Mouse (Mus musculus) ES-Bruce4 (cell line): ENCODE data around the gene Kbtbd6. TPM values are rescaled to one million over a fixed set of nuclear protein-coding genes. Genes with fewer than 3 reads are reported as not detected.
A peak's percentile ranks its signal among the peaks of the same experiment; 100 is the strongest.

ENCODE experiments used
- H3K27ac ChIP-seq: 2 replicates; pipeline ENCODE4 v1.5.1; 2012; ENCODE audit warnings: low read length, inconsistent platforms; ENCODE audit not compliant: insufficient read depth
- H3K27me3 ChIP-seq: 2 replicates; pipeline ENCODE4 v1.6.1; 2012; ENCODE audit warnings: mild to moderate bottlenecking, low read length, inconsistent platforms; ENCODE audit not compliant: control insufficient read depth, poor library complexity, insufficient read depth, severe bottlenecking
- H3K36me3 ChIP-seq: 2 replicates; pipeline ENCODE4 v1.6.1; 2012; ENCODE audit warnings: inconsistent platforms, mild to moderate bottlenecking, low read length, moderate library complexity; ENCODE audit not compliant: control insufficient read depth, poor library complexity, insufficient read depth, severe bottlenecking
- H3K4me1 ChIP-seq: one replicate; pipeline ENCODE4 v1.8.1; 2011; ENCODE audit warnings: low read length; ENCODE audit not compliant: control insufficient read depth, insufficient read depth
- H3K4me3 ChIP-seq: 2 replicates; pipeline ENCODE4 v1.5.1; 2011; ENCODE audit warnings: low read depth, mild to moderate bottlenecking, low read length
- H3K9ac ChIP-seq: 2 replicates; pipeline ENCODE4 v1.6.1; 2012; ENCODE audit warnings: low read depth, mild to moderate bottlenecking, inconsistent platforms; ENCODE audit not compliant: poor library complexity, severe bottlenecking
- H3K9me3 ChIP-seq: replicated peaks from 2 replicates; pipeline ENCODE4 v1.6.1; 2012; ENCODE audit warnings: mild to moderate bottlenecking, low read length, inconsistent platforms; ENCODE audit not compliant: control insufficient read depth, poor library complexity, insufficient read depth, severe bottlenecking
- CTCF ChIP-seq: IDR thresholded peaks from one replicate; pipeline ENCODE4 v1.8.1; 2011; ENCODE audit warnings: low read depth, low read length
- EP300 ChIP-seq: IDR thresholded peaks from 2 replicates; pipeline ENCODE4 v1.6.1; 2011; ENCODE audit warnings: low read depth, low read length; ENCODE audit not compliant: insufficient read depth
- POLR2A ChIP-seq: IDR thresholded peaks from one replicate; pipeline ENCODE4 v1.8.1; 2011; ENCODE audit warnings: low read length; ENCODE audit not compliant: insufficient read depth
- polyA plus RNA-seq: library from polyadenylated mRNA; stranded (reverse); fragments of >200 nt; gene quantifications from 2 replicates; pipeline ENCODE4 v1.2.4, GENCODE M21; 2011; ENCODE audit warnings: low read depth; ENCODE audit not compliant: missing spikeins, insufficient read depth, insufficient read length

Kbtbd6 gene
- polyA plus RNA-seq, 1 experiment: 1.7 TPM

GRCm38 (mm10) chr14:79483611-79484120 is 32.0 kb downstream of the Kbtbd6 start:
- no peak for TF ChIP-seq EP300
- TF ChIP-seq CTCF: no peak
- TF ChIP-seq POLR2A: no peak
- Histone ChIP-seq H3K27ac (no peak overlapping the region), H3K9me3 (no peaks in the 10 kb centered on the region), H3K9ac (no peak overlapping the region), H3K27me3 (no peaks in the 10 kb centered on the region), H3K36me3 (no peaks in the 10 kb centered on the region), H3K4me3 (no peak overlapping the region), H3K4me1 (peaks cover 2% of the 10 kb centered on the region)

- Histone ChIP-seq H3K9ac (no peak overlapping the region), H3K4me3 (no peak overlapping the region), H3K36me3 (no peaks in the 10 kb centered on the region), H3K9me3 (no peaks in the 10 kb centered on the region), H3K27ac (no peak overlapping the region), H3K4me1 (peaks cover 2% of the 10 kb centered on the region), H3K27me3 (no peaks in the 10 kb centered on the region)
- no peak for TF ChIP-seq EP300
- TF ChIP-seq CTCF: no peak
- no peak for TF ChIP-seq POLR2A
These were observed 35.0 kb downstream of the Kbtbd6 start for GRCm38 (mm10) chr14:79486617-79486992.

GRCm38 (mm10) chr14:79486993-79487731 is 35.5 kb downstream of the Kbtbd6 start:
- H3K9me3 ChIP-seq: no peaks in the 10 kb centered on the region
- H3K27ac ChIP-seq: no peak overlapping the region
- no peaks in the 10 kb centered on the region for H3K27me3 ChIP-seq
- peaks cover 2% of the 10 kb centered on the region for H3K4me1 ChIP-seq
- peak overlapping the region; percentile 22 for H3K4me3 ChIP-seq
- TF ChIP-seq CTCF (no peak), EP300 (no peak), POLR2A (no peak)
- no peaks in the 10 kb centered on the region for H3K36me3 ChIP-seq
- 0 out of 2 replicates have a peak overlapping the region, but pooled peaks have one; percentile 1 for H3K9ac ChIP-seq

- H3K4me1 ChIP-seq: no peaks in the 10 kb centered on the region
- no peak overlapping the region for H3K4me3 ChIP-seq
- TF ChIP-seq EP300 (no peak), CTCF (no peak), POLR2A (no peak)
- H3K27ac ChIP-seq: 0 out of 2 replicates have a peak overlapping the region, but pooled peaks have one; percentile 11
- H3K9ac ChIP-seq: peak overlapping the region; percentile 45; the same call in 1 of the 2 replicates
- no peaks in the 10 kb centered on the region for H3K36me3 ChIP-seq
- no peaks in the 10 kb centered on the region for H3K9me3 ChIP-seq
- no peaks in the 10 kb centered on the region for H3K27me3 ChIP-seq
These were observed 36.9 kb downstream of the Kbtbd6 start for GRCm38 (mm10) chr14:79488531-79488930.

- TF ChIP-seq EP300 (no peak), CTCF (no peak)
These were observed 37.5 kb downstream of the Kbtbd6 start for GRCm38 (mm10) chr14:79489150-79489549.

GRCm38 (mm10) chr14:79490246-79490645 is 38.6 kb downstream of the Kbtbd6 start:
- H3K9ac ChIP-seq: no peak overlapping the region
- H3K27ac ChIP-seq: no peak overlapping the region
- no peak for TF ChIP-seq EP300
- TF ChIP-seq POLR2A: no peak
- TF ChIP-seq CTCF: no peak
- H3K4me1 ChIP-seq: no peaks in the 10 kb centered on the region
- H3K27me3 ChIP-seq: no peaks in the 10 kb centered on the region
- H3K9me3 ChIP-seq: no peaks in the 10 kb centered on the region
- no peak overlapping the region for H3K4me3 ChIP-seq
- H3K36me3 ChIP-seq: no peaks in the 10 kb centered on the region

More at GRCm38 (mm10) chr14:79489150-79489549, 37.5 kb downstream of the Kbtbd6 start:
- H3K27me3 ChIP-seq: no peaks in the 10 kb centered on the region
- H3K9ac ChIP-seq: no peak overlapping the region
- no peaks in the 10 kb centered on the region for H3K9me3 ChIP-seq
- H3K4me1 ChIP-seq: no peaks in the 10 kb centered on the region
- H3K4me3 ChIP-seq: no peak overlapping the region
- H3K36me3 ChIP-seq: no peaks in the 10 kb centered on the region
- no peak overlapping the region for H3K27ac ChIP-seq
